Mouse (Mus musculus): Measurements from ENCODE around the gene Ndufaf8. TPM values are rescaled to one million over a fixed set of nuclear protein-coding genes. Genes with fewer than 3 reads are reported as not detected.

Ndufaf8 gene
- polyA plus RNA-seq, 1 experiment from 2014 or later: 83.4 TPM

DNA sequence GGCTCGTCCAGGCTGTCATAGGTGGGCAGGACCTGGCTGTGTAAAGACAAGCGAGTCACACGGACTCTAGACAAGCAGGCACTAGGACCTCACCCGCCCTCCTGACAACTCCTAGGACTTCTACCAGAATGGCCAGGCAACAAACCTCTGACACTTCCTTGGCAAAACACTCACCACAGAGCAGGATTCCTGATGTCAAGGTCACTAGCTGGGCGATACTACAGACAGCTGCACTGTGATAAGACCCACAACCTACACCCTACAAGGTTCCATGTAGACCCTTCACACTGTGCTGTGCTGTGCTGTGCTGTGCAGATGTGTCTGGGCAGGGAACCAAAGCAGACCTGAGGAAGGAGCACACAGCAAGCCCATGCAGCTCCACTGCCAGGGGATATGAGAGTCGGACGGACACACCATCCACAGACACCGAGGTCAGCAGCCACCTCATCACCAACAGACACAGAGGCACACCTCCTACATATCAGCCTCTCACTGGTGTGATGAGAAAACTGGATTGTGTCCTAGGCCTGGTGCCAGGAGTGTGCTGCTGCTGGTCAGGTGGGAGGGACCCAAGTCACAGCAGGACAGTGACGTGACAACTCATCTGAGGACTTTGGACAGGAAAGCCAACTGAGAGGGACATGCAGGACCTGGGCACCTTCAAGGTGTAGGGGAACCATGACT, 36.3 kb downstream of the Ndufaf8 start:
- H3K4me1 ChIP-seq (ENCODE audit: control insufficient read depth, insufficient read depth, low read length): peaks cover 58% of the 10 kb centered on the region
- no peak overlapping the region for H3K4me2 ChIP-seq
- no peak overlapping the region for H3K9ac ChIP-seq (ENCODE audit: low read depth, low read length)
- no peaks in the 10 kb centered on the region for H3K27me3 ChIP-seq (ENCODE audit: control insufficient read depth, insufficient read depth, low read length)
- no peaks in the 10 kb centered on the region for H3K9me3 ChIP-seq (replicated peaks; ENCODE audit: control insufficient read depth, low read length)
- ATAC-seq (replicated peaks; ENCODE audit: insufficient number of reproducible peaks, low FRiP score, low TSS enrichment): 0 out of 2 replicates have a peak, but pooled peaks have one; percentile 29
- 62% methylated on average over 9 of the region's 9 CpGs for WGBS (ENCODE audit: insufficient replicate concordance)
- H3K27ac ChIP-seq (ENCODE audit: low read depth, low read length): peak overlapping the region; percentile 84
- H3K36me3 ChIP-seq (ENCODE audit: control insufficient read depth, insufficient read depth, low read length): peaks cover 12% of the 10 kb centered on the region
- H3K4me3 ChIP-seq (ENCODE audit: low read depth, low read length): no peak overlapping the region

DNA sequence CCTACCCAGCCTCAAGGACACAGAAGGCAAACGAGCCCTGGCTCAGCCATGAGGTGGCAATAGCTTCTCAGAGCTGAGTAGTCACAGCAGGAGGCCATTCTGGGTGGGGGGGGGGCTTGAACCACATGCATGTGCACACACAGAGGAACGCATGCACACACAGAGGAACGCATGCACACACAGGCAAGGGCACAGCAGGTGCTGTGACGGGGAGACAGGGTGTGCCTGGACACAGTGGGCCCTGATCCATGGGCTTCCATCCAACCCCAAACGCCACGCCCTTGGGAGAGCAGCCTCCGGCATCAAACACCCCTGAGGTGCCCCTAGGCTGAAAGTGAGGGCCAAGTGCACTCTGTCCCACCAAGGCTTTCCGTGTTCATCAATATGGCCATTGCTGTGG, 37.5 kb downstream of the Ndufaf8 start:
- 92% methylated on average over 8 of the region's 8 CpGs for WGBS (ENCODE audit: insufficient replicate concordance)
- no peaks in the 10 kb centered on the region for H3K9me3 ChIP-seq (replicated peaks; ENCODE audit: control insufficient read depth, low read length)
- peak overlapping the region; percentile 84 for H3K27ac ChIP-seq (ENCODE audit: low read depth, low read length)
- peaks cover 12% of the 10 kb centered on the region for H3K36me3 ChIP-seq (ENCODE audit: control insufficient read depth, insufficient read depth, low read length)
- H3K4me3 ChIP-seq (ENCODE audit: low read depth, low read length): no peak overlapping the region
- no peak overlapping the region for H3K9ac ChIP-seq (ENCODE audit: low read depth, low read length)
- peaks cover 63% of the 10 kb centered on the region for H3K4me1 ChIP-seq (ENCODE audit: control insufficient read depth, insufficient read depth, low read length)
- peak overlapping the region; percentile 45; the same call in 1 of the 2 replicates for H3K4me2 ChIP-seq
- no peak for ATAC-seq (replicated peaks; ENCODE audit: insufficient number of reproducible peaks, low FRiP score, low TSS enrichment)
- H3K27me3 ChIP-seq (ENCODE audit: control insufficient read depth, insufficient read depth, low read length): no peaks in the 10 kb centered on the region

DNA sequence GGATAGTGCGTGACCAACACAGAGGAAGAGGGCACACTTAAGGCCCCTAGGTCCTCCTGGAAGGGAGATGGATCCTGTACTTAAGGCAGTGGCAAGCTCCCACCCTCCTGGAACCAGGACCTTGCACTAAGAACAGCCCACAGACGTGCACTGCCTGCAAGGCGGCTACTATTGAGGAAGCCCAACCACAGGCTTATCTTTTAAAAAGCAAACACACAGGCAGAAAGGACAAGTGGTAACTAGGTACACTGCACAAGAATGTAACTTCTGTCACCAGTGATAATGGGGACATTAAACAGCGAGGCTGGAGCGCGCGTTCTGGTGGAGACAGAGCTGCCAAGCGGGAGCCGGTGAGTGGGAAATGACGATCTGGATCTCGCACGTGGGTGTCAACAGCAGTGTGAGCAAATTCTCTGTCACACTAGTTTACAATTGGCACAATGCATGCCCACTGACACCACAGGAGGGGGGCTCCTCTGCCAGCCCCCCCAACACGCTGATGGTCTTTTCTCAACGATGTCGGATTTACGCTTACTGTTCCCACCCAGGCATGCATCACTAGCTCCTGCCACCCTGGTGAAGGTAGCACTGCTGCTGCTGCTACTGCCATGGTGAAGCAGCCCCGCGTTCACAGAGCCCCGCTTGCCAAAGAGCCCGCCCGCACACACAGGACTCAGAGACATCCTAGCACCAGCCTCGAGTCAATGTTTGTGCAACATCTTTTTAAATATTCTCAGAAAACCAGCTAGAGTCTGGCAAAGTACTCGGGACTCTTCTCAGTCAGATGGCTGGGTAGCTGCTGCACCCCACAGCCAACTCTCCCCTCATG, 38.3 kb downstream of the Ndufaf8 start:
- no peak; the same call in 1 of the 2 replicates for ATAC-seq (replicated peaks; ENCODE audit: insufficient number of reproducible peaks, low FRiP score, low TSS enrichment)
- no peaks in the 10 kb centered on the region for H3K9me3 ChIP-seq (replicated peaks; ENCODE audit: control insufficient read depth, low read length)
- peak overlapping the region; percentile 45 for H3K4me2 ChIP-seq
- peak overlapping the region; percentile 84 for H3K27ac ChIP-seq (ENCODE audit: low read depth, low read length)
- H3K9ac ChIP-seq (ENCODE audit: low read depth, low read length): peak overlapping the region; percentile 44; the same call in 1 of the 2 replicates
- H3K36me3 ChIP-seq (ENCODE audit: control insufficient read depth, insufficient read depth, low read length): peaks cover 12% of the 10 kb centered on the region
- peaks cover 63% of the 10 kb centered on the region for H3K4me1 ChIP-seq (ENCODE audit: control insufficient read depth, insufficient read depth, low read length)
- WGBS (ENCODE audit: insufficient replicate concordance): 36% methylated on average over 23 of the region's 23 CpGs
- H3K4me3 ChIP-seq (ENCODE audit: low read depth, low read length): no peak overlapping the region
- no peaks in the 10 kb centered on the region for H3K27me3 ChIP-seq (ENCODE audit: control insufficient read depth, insufficient read depth, low read length)

DNA sequence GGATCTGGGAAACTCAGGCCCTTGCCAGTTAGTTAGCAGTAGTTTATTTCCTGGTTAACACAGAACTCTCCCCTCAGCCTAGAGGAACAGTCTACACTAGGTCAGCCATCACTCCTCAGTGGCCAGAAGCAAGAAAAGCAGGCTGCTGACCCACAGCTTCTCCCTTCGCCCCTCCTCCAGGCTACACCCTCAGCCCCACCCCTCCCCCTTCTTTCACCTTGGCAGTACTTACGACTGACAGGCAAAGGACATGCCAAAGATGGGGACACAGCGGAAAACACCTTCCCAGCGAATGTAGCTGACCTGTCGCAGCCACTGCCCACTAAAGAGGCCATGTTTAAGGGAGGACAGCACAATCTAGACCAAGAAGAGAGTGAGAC, 38.9 kb downstream of the Ndufaf8 start:
- Histone ChIP-seq H3K4me3 (ENCODE audit: low read depth, low read length) (no peak overlapping the region), H3K9me3 (replicated peaks; ENCODE audit: control insufficient read depth, low read length) (no peaks in the 10 kb centered on the region), H3K4me2 (peak overlapping the region; percentile 45), H3K36me3 (ENCODE audit: control insufficient read depth, insufficient read depth, low read length) (peaks cover 12% of the 10 kb centered on the region), H3K4me1 (ENCODE audit: control insufficient read depth, insufficient read depth, low read length) (peaks cover 68% of the 10 kb centered on the region), H3K9ac (ENCODE audit: low read depth, low read length) (peak overlapping the region; percentile 59), H3K27ac (ENCODE audit: low read depth, low read length) (peak overlapping the region; percentile 84), H3K27me3 (ENCODE audit: control insufficient read depth, insufficient read depth, low read length) (no peaks in the 10 kb centered on the region)
- no peak for ATAC-seq (replicated peaks; ENCODE audit: insufficient number of reproducible peaks, low FRiP score, low TSS enrichment)
- 17% methylated on average over 5 of the region's 5 CpGs for WGBS (ENCODE audit: insufficient replicate concordance)

DNA sequence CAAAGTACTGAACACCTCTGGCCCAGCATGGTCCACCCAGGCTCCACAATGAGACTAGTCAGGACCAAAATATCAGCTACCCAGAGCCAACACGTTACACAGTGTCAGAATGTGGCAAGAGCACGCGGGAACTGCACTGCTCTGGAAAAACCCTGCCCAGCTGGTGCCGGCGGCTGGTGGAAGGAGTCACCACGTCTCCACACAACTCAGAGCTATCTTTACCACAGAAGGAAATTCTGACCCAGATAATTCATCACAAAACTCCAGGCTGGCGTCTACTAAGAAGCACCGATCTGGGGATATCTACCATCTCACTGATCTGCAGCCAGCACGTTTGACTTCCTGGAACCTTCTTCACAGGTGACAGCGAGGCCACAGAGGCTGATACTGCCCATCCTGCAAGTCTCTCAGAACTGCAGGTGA, 40.6 kb downstream of the Ndufaf8 start:
- no peaks in the 10 kb centered on the region for H3K27me3 ChIP-seq (ENCODE audit: control insufficient read depth, insufficient read depth, low read length)
- H3K9me3 ChIP-seq (replicated peaks; ENCODE audit: control insufficient read depth, low read length): no peaks in the 10 kb centered on the region
- H3K4me2 ChIP-seq: no peak overlapping the region
- no peak overlapping the region for H3K9ac ChIP-seq (ENCODE audit: low read depth, low read length)
- peaks cover 78% of the 10 kb centered on the region for H3K4me1 ChIP-seq (ENCODE audit: control insufficient read depth, insufficient read depth, low read length)
- no peak overlapping the region for H3K4me3 ChIP-seq (ENCODE audit: low read depth, low read length)
- WGBS (ENCODE audit: insufficient replicate concordance): 65% methylated on average over 10 of the region's 10 CpGs
- peaks cover 4% of the 10 kb centered on the region for H3K36me3 ChIP-seq (ENCODE audit: control insufficient read depth, insufficient read depth, low read length)
- no peak for ATAC-seq (replicated peaks; ENCODE audit: insufficient number of reproducible peaks, low FRiP score, low TSS enrichment)
- no peak overlapping the region for H3K27ac ChIP-seq (ENCODE audit: low read depth, low read length)

DNA sequence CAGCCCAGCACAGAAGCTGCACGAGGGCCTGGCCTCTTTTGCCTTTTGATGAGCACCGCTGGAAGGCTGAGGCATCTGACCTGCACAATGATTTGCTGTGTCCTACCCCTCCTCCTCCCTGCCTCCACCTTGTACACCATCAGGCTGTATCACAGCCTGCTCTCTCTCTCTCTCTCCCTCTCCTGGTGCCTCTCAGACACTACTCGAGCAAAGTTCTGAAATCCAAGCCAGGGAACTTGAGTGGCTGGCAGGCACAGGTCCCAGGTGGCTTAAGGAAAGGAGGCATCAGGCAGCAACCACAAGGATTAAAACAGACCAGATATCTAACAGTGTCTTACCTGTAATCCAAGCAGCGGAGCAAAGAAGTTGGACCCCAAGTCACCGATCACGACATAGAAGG, 41.5 kb downstream of the Ndufaf8 start:
- Histone ChIP-seq H3K36me3 (ENCODE audit: control insufficient read depth, insufficient read depth, low read length) (no peaks in the 10 kb centered on the region; the same call in 1 of the 2 replicates), H3K27me3 (ENCODE audit: control insufficient read depth, insufficient read depth, low read length) (no peaks in the 10 kb centered on the region), H3K9me3 (replicated peaks; ENCODE audit: control insufficient read depth, low read length) (no peaks in the 10 kb centered on the region), H3K4me3 (ENCODE audit: low read depth, low read length) (no peak overlapping the region), H3K4me2 (no peak overlapping the region), H3K9ac (ENCODE audit: low read depth, low read length) (no peak overlapping the region), H3K27ac (ENCODE audit: low read depth, low read length) (no peak overlapping the region), H3K4me1 (ENCODE audit: control insufficient read depth, insufficient read depth, low read length) (peaks cover 76% of the 10 kb centered on the region)
- WGBS (ENCODE audit: insufficient replicate concordance): 71% methylated on average over 6 of the region's 6 CpGs
- no peak for ATAC-seq (replicated peaks; ENCODE audit: insufficient number of reproducible peaks, low FRiP score, low TSS enrichment)

DNA sequence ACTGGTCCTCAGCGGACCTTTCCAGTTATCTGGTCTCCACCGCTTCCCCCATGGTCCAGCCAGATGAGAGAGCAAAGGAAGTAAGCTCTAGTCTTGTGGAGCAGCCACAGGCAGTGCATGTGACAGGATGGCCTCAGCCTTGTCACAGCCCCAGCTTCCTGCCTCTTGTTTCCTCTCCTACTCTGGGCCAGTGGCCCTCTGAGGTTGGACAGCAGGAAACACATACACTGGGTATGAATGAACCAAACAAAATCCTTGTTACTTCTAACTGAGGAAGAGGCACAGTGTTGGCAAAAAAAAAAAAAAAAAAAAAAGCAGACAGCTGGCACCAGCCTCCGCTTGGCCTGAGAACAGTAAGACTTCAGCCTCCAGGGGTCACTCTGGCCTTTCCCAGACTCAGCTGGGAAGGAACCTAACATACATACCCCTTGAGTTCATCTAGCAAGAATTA, 43.9 kb downstream of the Ndufaf8 start:
- H3K4me3 ChIP-seq (ENCODE audit: low read depth, low read length): no peak overlapping the region
- WGBS (ENCODE audit: insufficient replicate concordance): 59% methylated on average over 3 of the region's 3 CpGs
- H3K27me3 ChIP-seq (ENCODE audit: control insufficient read depth, insufficient read depth, low read length): no peaks in the 10 kb centered on the region
- H3K4me1 ChIP-seq (ENCODE audit: control insufficient read depth, insufficient read depth, low read length): peaks cover 53% of the 10 kb centered on the region
- H3K36me3 ChIP-seq (ENCODE audit: control insufficient read depth, insufficient read depth, low read length): no peaks in the 10 kb centered on the region; the same call in none of the 2 replicates
- no peaks in the 10 kb centered on the region for H3K9me3 ChIP-seq (replicated peaks; ENCODE audit: control insufficient read depth, low read length)
- no peak overlapping the region for H3K4me2 ChIP-seq
- no peak overlapping the region; the same call in 1 of the 2 replicates for H3K9ac ChIP-seq (ENCODE audit: low read depth, low read length)
- peak overlapping the region; percentile 68 for H3K27ac ChIP-seq (ENCODE audit: low read depth, low read length)
- ATAC-seq (replicated peaks; ENCODE audit: insufficient number of reproducible peaks, low FRiP score, low TSS enrichment): peak; percentile 73; the same call in 1 of the 2 replicates

DNA sequence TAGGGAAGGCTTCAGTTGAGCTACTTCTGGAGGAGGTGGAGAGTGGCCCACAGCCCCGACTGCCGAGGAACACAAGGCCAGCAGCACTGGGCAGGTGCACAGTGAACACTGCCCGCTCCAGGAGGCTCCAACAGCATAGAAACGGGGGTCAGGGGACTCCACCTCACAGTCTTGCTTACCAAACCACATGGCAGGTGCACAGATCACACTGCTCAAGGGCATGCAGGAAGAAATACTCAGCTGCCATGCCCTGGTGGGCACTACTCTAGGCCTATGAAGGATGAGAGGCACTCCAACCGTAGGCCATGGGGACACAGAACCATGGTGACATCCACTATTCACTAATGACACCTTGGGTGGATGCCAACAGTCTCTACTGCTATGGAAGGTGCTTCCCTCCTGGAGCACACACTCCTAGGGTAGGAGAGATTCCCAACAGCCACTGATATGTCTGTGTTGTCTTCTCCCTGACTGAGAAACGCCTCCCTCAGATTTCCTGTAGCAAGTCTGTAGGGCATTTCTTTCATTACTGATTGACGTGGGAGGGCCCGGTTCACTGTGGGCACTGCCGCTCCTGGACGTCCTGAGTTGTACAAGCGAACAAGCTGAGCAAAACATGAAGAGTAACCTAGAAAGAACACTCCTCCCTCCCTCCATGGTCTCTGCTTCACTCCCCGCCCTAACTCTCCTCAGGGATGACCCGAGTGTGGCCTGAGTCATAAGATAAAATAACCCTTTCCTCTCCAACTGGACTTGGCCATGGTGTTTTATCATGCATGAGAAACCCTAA, 45.2 kb downstream of the Ndufaf8 start:
- H3K27me3 ChIP-seq (ENCODE audit: control insufficient read depth, insufficient read depth, low read length): no peaks in the 10 kb centered on the region
- H3K4me2 ChIP-seq: no peak overlapping the region
- peaks cover 42% of the 10 kb centered on the region for H3K4me1 ChIP-seq (ENCODE audit: control insufficient read depth, insufficient read depth, low read length)
- 71% methylated on average over 13 of the region's 13 CpGs for WGBS (ENCODE audit: insufficient replicate concordance)
- no peaks in the 10 kb centered on the region; the same call in 1 of the 2 replicates for H3K36me3 ChIP-seq (ENCODE audit: control insufficient read depth, insufficient read depth, low read length)
- no peaks in the 10 kb centered on the region for H3K9me3 ChIP-seq (replicated peaks; ENCODE audit: control insufficient read depth, low read length)
- ATAC-seq (replicated peaks; ENCODE audit: insufficient number of reproducible peaks, low FRiP score, low TSS enrichment): no peak
- no peak overlapping the region for H3K9ac ChIP-seq (ENCODE audit: low read depth, low read length)
- peak overlapping the region; percentile 68 for H3K27ac ChIP-seq (ENCODE audit: low read depth, low read length)
- no peak overlapping the region for H3K4me3 ChIP-seq (ENCODE audit: low read depth, low read length)
